Mouse (Mus musculus) cerebellum, adult (tissue): ENCODE measurements at regions not wholly inside any gene's neighbourhood (a gene's known extent, or its start where the extent isn't known, plus 50 kb on each side); places are given as distances from the start of the nearest gene placed in this dataset.
"Not testable (repeated sequence)": the region's sequence is repeated elsewhere in the genome, so short reads cannot be mapped to it uniquely, and the experiment has no call there.

Experiments
- ATAC-seq: cut with Nextera tagmentation; 2 replicates; pipeline ENCODE4 v1.9.2; 2017; ENCODE audit warnings: mild to moderate bottlenecking, moderate library complexity, mixed read lengths; ENCODE audit not compliant: insufficient number of reproducible peaks, low FRiP score, low TSS enrichment

DNA sequence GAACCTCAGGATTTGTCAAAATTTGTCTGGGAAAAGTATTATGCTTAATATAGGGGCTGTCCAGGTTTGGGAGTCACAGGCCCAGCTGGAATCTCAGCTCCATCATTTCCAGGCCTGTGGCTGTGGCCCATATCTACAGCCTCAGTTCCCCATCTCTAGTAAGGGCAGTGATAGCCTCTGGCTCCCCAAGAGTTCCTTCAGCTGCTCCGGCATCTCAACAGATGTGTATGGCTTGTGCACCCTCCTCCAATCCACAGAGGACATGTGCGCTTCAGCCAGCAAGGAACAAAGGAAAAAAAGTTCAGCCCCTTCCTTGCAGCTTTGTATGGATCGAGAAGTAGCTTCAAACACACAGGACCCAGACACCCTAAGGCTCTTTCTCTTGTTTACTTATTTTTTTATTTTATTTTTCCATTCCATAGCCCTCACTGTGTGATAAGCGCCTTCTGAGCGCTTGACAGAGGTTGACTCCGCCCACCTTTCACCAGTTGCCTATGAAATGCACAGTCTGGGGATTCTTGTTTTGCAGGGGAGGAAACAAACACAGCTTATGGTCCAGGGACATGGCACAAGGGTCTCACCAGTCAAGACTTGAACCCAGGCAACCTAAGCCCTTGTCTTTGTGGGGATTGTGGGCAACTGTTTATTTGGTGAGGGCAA, 222.3 kb upstream of the Klf3 start:
- no peak for ATAC-seq

DNA sequence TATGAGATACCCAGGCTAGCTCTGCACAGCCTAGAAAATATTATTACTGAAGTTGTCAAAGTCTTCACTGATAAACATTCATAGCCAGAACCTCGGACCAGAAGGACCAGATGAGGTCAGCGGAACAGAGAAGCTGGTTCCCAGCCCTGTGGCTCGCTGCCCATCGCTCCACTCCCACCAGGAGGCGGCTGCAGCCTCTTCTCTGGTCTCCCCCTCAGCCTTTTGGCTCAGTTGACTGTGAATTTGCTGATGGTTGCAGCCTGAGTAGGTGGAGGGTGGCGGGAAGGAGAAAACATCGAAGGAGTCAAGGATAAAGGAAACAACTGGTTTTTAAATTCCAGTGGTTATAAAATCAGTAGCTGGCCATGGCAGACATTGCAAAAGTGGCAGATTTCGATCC, 221.7 kb upstream of the Klf3 start:
- ATAC-seq = no peak

DNA sequence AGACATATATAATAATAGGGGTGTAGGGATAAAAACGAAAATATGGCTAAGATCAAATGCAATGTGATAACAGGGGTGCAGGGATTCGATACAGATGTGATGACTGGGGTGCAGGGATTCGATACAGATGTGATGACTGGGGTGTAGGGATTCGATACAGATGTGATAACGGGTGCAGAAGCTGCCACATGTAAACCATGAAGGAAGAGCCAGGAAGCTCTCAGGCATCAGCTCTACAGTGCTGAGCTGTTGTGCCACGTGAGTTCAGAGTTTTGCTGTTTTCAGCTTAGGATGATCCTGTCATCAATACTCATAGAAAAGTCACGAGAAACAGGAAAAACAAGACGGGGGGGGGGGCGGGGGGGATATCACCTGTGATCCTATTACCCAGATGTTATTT, 221.2 kb upstream of the Klf3 start:
- ATAC-seq = no peak

DNA sequence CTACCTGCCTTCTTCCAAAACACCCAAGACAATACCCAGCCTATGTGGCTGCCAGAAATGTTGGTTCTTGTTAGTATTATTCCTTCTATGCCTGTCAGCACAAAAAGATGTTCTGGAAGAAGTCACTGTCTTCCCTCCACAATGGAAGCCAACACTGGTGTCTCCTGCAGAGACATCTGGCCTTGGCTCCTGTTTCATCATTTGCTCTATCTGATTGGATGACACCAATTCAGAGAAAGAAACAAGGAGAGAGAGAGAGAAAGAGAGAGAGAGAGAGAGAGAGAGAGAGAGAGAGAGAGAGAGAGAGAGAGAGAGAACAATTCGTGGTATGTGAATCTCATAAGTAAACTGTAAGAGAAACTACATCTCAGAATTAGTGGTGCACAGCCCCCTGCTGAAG, 218.9 kb upstream of the Klf3 start:
- no peak for ATAC-seq

DNA sequence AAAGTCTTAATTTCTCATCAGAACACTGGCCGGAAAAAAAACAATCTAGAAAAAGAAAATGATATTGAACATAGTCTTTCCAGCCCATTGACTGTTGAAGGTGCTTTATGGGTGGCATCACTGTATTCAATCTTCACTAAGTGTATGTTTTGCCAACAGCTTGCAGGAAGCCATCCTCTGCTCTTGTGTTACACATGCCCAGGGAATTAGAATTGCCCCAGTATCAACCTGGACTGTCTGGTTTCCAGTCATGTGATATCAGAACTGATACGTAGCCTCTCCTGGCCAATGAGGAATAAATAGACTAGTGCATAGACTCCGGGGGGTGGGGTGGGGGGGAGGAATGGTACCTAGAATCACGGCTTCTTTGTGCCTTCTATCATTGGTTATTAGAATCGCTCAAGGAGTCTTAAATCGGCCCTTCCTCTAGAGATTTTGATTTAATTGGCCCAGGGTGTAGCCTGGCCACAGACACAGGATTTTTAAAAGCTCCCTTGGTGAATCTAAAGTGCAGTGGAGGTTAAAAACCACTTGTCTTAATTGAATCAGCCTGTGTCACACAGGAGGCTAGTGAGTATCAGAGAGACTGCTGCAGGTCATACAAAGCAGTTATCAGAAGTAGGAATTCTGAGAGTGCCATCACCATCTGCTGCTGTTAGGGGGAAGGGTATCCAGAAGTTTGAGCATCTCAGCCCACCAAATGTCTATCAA, 218.0 kb upstream of the Klf3 start:
- no peak for ATAC-seq

DNA sequence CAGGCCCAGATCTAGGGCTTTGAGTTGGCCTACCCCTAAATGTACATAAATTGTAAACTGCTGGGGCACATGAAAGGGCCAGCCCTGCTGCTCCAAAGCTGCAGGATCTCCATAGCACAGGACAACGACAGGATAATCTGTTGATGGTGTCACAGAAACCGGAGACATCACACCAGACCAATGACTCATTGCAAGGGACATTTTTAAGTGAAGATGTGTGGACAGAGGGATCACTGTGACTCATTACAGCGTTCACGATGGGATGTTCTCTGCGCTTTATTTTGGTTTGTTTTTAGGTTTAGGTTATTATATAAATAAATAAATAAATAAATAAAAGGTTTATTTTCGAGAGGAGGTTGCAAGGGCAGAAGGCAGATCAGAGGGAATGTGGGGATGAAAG, 216.9 kb upstream of the Klf3 start:
- no peak for ATAC-seq

DNA sequence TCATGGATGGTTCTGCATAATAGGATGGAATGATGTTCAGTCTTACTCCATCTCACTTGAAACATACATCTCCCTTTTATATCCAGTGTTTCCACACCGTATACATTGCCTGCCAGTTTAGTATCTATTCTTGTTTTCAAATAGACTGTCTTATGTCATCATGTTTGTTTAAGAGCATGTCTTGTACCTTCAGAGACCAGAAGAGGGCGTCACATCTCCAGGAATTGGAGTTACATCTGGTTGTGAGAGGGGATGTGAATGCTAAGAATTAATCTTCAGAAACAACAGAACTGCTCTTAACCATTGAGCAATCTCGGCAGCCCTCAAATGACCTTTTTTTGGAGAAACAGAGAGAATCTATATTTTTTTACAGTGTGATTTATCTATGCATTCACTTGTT, 216.3 kb upstream of the Klf3 start:
- ATAC-seq = no peak

DNA sequence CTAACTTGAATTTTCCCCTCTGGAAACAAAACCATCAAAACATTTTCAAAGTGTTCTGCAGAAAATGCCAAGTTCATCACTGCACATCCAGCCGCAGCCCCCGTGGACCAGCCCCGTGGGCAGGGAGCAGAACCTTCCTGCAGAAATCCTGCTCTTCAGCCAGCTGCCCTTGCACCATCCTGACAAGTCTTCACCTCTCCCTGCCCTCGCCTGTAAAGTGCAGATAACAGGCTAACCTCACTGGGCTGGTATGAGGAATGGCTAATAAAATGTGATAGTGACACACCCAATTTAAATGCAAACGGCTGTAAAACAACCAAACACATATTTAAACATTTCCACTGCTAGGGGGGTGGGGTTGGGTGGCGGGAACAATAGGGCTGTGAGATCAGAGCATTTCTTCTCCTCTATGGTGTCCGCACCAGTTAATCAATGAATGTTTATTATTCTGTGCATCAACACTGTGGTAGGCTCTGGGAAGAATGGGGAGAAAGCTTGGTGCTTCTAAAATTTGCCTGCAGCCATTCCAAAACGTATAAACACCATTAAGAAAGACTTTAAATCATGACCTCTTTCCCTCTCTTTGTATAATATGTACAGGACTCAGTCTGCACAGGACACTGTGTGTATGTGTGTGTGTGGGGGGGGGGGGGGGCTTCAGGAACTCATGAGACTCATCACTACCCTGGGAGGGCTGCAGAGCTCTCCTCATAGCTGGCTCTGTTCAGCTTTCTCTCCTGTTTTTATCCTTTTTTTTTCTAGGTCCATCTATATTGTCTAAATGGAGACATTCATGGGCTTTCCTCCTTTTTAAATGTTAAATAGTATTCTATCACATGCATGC, 215.1 kb upstream of the Klf3 start:
- no peak for ATAC-seq

DNA sequence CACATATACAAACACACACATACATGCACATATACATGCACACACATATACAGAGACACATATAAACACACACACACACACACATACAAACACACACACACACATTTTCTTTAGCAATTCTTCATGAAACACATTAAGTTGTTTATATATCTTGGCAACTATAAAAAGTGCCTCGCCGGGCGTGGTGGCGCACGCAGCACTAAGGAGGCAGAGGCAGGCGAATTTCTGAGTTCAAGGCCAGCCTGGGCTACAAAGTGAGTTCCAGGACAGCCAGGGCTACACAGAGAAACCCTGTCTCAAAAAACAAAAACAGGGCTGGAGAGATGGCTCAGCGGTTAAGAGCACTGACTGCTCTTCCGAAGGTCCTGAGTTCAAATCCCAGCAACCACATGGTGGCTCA, 214.4 kb upstream of the Klf3 start:
- not testable (repeated sequence) for ATAC-seq

DNA sequence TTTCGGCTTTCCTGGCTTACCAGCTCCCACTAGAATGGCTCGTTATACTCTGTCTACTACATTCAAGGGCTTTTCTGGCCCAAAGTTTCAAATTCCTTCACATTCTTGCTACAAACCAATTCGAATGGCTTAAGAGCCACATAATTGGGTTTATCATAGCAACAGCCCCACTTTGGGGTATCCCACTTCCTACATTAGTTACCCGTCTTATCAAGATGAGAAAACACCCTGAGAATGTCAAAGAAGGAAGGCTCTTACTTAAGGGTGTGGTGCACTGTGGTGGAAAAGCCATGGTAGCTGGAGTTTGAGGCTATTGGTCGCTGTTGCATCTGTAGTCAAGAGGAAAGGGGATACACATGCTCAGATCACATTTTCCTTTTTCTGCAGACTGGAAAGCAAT, 213.2 kb upstream of the Klf3 start:
- no peak for ATAC-seq

DNA sequence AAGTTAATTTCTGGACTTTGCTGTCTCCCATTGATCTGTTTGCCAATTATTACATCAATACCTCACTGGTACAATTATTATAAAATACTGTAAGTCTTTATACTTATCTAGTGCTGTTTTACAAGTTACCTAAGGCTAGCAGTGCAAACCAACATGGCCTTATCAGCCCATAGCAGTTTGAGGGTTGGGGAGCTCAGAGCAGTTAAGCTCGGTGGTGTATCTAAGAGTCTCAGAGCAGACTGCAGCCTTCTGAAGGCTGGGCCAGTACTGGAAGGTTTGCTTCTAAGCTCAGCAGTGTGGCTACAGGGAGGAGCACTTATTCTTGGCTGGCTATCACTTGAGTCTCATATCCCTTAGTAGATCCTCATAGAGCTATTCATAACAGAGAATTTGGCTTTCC, 212.4 kb upstream of the Klf3 start:
- no peak for ATAC-seq

DNA sequence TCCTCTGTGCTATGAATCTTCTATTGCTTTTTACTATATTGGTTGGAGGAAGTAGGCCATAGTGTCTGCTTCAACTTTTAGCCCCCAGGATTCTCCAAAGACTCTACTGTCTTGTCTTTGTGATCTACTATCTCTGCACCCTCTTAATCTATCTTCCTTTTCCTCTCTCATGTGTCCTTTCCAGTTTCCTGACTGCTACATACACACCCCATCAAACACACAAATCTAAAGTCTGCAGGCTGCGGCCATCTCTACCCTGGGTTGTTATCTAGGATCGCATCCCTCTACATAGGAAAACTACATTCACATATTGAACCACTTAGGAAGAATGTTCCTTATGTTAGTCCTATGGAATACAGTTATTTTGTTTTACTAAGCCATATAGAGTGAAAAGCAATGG, 211.4 kb upstream of the Klf3 start:
- ATAC-seq = no peak

DNA sequence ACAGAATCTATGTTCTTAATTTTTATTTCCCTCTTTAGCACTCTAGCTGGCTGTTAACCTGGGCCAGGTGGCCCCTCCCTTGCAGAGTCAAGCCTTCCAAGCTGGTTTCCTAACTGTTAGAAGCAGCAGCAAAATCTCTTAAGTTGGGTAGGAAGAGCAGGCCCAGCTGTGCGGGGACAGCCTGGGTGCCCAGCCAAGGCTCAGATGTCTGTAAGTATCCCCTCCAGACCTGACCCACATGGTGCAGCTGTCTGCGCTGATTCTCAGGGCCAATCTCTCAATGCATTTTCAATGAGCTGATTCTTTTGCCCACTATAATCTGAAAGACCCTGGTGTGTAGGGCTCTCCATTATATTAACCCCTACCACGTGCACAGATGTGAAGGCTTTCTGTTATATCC, 208.0 kb upstream of the Klf3 start:
- no peak for ATAC-seq

DNA sequence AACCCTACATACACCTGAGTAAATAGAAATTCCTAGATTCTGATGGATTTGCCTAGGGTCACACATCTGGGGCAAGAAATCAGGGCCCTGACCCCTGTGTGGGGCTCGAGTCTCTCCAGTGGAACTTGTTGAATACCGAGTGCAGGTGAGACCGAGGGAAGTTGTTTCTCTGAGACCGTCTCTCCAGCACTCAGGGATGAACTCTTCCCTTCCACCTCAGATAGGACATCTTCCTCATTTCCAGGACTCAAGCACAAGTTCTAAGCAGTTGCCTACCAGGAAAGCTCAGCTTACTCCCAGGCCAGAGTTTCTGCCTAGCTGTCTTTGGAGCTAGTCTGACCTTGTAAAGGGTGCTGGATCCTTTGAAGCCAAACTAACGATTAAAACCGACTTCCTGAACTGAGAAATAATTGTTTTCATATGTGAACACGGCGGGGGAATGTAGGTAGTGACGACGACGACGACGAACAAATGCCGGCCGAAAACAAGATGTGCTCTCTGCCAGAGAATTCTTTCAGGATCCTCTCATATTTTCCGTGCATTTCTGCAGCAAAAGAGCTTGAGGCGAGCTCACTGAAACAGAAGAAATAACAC, 207.3 kb upstream of the Klf3 start:
- ATAC-seq = no peak

DNA sequence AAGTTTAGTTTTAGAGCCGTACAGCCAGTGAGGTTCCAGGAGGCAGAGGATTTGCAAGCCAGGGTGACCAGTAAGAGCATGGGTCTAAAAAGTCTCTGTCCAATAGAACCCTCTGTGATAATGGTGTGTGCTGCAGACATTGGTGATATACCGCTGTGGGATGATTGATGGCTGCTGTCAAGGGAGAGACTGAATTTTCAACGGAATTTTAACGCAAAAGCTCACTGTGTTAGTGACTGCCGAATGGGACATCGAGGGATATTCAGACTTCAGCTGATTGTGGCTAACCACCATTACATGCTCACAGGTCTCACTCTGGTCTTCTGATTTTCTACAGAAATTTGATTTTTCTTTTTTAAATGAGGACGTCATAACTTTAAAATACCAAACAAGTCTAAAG, 206.2 kb upstream of the Klf3 start:
- no peak for ATAC-seq

DNA sequence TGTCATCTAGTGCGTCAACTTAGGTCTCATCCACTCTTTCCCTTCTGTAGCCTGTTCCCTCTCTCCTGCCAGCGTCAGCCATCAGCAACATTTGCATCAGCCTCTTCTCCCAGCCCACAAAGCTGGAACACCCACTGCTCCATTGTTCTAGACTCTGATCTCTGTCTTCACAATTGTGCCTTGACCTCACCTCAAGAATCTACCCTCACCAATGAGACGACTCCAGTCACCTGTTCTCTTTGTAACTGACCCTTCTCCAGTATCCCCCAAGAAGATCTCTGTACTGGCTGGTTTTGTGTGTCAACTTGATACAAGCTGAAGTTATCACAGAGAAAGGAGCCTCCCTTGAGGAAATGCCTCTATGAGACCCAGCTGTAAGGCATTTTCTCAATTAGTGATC, 205.7 kb upstream of the Klf3 start:
- no peak for ATAC-seq

DNA sequence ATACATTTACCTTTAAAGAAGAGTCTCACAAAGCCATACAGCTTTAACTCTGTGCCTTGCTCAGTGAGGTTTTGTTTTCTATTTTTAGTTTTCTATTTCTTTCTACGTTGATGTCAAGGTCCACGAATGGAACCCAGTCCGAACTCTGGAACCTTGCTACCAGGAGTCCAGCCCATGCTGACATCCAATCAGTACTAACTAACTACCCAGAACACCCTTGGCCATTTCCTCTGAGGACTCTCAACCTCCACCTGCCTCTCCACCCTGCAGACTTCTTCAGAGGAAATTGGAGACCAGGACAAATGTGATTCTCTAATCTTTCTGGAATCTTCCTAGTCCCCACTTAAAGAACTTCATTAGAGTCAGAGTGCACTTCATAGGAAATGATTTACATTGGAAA, 204.6 kb upstream of the Klf3 start:
- no peak for ATAC-seq

DNA sequence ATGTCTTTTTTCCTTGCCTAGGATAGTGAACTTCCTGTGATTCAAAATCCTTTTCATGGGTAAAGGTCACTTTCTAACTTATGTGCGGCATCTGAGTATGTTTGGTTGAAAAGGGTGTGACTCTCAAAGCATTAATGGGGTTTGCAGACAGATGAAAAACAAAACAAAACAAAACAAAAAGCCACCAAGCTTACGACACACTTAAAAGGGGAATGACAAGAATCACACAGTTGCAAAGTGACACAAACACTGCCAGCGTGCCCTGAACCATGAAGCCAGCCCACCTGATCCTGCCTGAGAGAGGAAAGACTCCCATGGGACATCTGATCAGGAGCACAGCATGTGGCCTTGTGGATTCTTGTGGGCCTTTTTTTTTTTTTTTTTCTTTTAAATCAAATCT, 204.2 kb upstream of the Klf3 start:
- no peak for ATAC-seq

DNA sequence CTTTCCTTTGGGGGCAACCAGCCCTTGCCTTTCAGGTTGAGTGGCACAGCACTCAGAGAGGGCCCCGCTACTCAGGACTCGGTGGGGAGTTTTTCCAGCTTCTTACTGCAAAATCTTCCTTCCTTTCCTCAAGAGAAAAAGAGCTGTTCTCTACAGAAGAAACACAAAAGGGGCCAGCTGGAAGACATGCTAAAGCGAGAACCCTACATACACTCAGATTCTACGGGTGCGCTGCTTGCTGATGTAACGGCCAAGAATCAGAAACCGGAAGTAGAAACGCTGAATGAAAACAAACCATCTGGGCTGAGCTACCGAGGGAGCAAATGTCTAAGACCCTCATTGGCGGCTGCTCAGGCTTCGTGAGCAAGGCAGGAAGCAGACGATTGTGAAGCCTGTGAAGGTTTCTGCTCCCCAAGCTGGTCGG, 203.3 kb upstream of the Klf3 start:
- ATAC-seq = no peak

DNA sequence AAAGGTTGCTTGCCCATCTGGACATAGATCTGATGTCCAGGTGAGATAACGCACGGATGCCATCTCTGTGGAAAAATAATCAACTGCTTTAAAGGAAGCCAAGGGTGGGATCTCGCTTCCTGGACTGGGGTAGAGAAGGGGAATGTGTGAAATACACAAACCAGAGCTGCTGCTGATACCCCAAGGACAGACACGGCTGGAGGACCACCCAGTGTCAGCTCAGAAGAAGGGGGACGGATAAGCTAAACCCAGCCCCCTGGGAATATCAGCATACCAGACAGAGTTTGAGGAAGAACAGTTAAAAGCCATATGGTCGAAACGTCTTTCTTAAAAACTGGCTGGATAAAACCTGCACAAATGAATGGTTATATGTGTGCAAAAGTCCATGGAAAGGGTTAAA, 202.8 kb upstream of the Klf3 start:
- ATAC-seq = no peak

DNA sequence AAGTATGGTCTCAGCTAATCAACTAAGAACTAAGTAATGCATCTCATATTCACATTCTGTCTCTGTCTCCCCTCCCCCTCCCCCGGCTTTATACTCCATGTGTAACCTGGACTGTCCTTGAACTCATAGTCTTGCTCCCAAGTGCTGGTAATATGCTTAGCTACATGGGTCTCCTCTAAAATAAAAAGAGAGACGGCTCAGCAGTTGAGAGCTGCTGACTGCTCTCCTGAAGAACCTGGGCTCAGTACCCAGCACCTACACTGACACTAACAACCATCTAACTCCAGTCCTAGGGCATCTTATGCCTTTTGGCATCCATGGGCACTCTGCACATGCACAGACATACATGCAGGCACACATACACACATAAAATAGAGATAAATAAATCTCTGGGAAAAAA, 202.4 kb upstream of the Klf3 start:
- ATAC-seq = no peak
